Mouse (Mus musculus) lung, adult 2 months (tissue): Measurements from ENCODE around the gene Kcns1.

ENCODE experiments used
- CTCF ChIP-seq: fragments of 200-500 bp; IDR thresholded peaks from 2 replicates; pipeline ENCODE4 v1.5.1; 2011; ENCODE audit warnings: mild to moderate bottlenecking, low read length, control low read depth; ENCODE audit not compliant: insufficient read depth
- POLR2A ChIP-seq: fragments of 200-500 bp; IDR thresholded peaks from 2 replicates; pipeline ENCODE4 v1.6.1; 2011; ENCODE audit warnings: low read depth, mild to moderate bottlenecking, control low read depth, low read length, borderline replicate concordance; ENCODE audit errors: extremely low read depth

GRCm38 (mm10) chr2:164126533-164126955, 44.4 kb downstream of the Kcns1 start:
- peak; percentile 61 for TF ChIP-seq CTCF
- no peak for TF ChIP-seq POLR2A
